Mouse (Mus musculus): Measurements from ENCODE around the gene Pld3. TPM values are rescaled to one million over a fixed set of nuclear protein-coding genes. Genes with fewer than 3 reads are reported as not detected.

The Pld3 gene
- total RNA-seq (2014; rRNA removed) (8.3 and 12.4 TPM in 2 replicates), polyA plus RNA-seq (2012; rRNA removed) (33.0 and 37.4 TPM in 2 replicates)

- H3K27ac ChIP-seq (replicated peaks; ENCODE audit: insufficient read depth, low read depth, low read length), result no peak within 1 kb of the TSS
- WGBS, result under 1% methylated on average over 41 of the region's 41 CpGs
These were observed at the start of gene Pld3, which contains the start of gene 2310022A10Rik for GRCm38 (mm10) chr7:27552931-27553513. TSS of gene Pld3 (minus strand) at chr7:27553218. TSS of gene 2310022A10Rik (plus strand) at chr7:27553233.

DNA sequence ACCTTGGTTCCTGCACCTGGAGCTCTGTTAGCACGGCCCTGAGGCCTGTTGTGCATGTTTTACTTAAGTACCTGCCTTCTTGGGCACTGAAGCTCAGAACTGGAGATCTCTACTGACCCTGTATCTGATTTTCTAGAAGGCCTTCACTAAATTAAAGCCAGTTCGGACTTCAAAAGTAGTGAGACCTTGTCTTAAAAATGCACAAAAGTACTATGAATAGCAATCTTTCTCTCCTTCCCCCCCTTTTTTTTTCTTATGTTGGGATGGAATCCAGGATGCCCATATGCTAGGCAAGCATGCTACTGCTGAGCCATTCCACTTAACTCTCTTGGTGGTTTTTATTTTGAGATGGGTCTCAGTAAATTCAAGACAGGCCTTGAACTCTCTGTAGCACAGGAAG, 49.1 kb upstream of the Pld3 start:
- peaks cover 64% of the 10 kb centered on the region for H3K79me2 ChIP-seq (ENCODE audit: control insufficient read depth, insufficient read depth, low read length)
- no peak overlapping the region for H3K9ac ChIP-seq (ENCODE audit: low read depth, low read length)
- no peak overlapping the region for H3K4me3 ChIP-seq (ENCODE audit: insufficient read depth, low read depth, low read length)
- no peaks in the 10 kb centered on the region for H3K27me3 ChIP-seq (ENCODE audit: control insufficient read depth, insufficient read depth, low read length)
- peaks cover 50% of the 10 kb centered on the region for H3K4me1 ChIP-seq (ENCODE audit: control insufficient read depth, insufficient read depth, low read length)
- H3K27ac ChIP-seq (replicated peaks; ENCODE audit: insufficient read depth, low read depth, low read length), result peak overlapping the region; percentile 73
- no peaks in the 10 kb centered on the region for H3K36me3 ChIP-seq (ENCODE audit: control insufficient read depth, insufficient read depth, low read length)
- no peak for DNase-seq (ENCODE audit: extremely low read depth, low read depth, low spot score)
- no peak for TF ChIP-seq CTCF (IDR thresholded peaks at IDR 0.05; ENCODE audit: low read depth, low read length)
- TF ChIP-seq POLR2A (IDR thresholded peaks at IDR 0.05; ENCODE audit: extremely low read depth, insufficient read depth, low read length), result no peak
- 84% methylated on average over 2 of the region's 2 CpGs for WGBS

More at GRCm38 (mm10) chr7:27552931-27553513, at the start of gene Pld3, which contains the start of gene 2310022A10Rik:
- H3K36me3 ChIP-seq (ENCODE audit: control insufficient read depth, insufficient read depth, low read length), result no peaks in the 10 kb centered on the region
- peaks cover 4% of the 10 kb centered on the region; the same call in 1 of the 2 replicates for H3K4me1 ChIP-seq (ENCODE audit: control insufficient read depth, insufficient read depth, low read length)
- no peaks in the 10 kb centered on the region for H3K27me3 ChIP-seq (ENCODE audit: control insufficient read depth, insufficient read depth, low read length)
- H3K79me2 ChIP-seq (ENCODE audit: control insufficient read depth, insufficient read depth, low read length), result peaks cover 5% of the 10 kb centered on the region; the same call in 1 of the 2 replicates
- peak within 1 kb of the TSS; percentile 71 for H3K9ac ChIP-seq (ENCODE audit: low read depth, low read length)
- peak within 1 kb of the TSS; percentile 64 for H3K4me3 ChIP-seq (ENCODE audit: insufficient read depth, low read depth, low read length)
- TF ChIP-seq CTCF (IDR thresholded peaks at IDR 0.05; ENCODE audit: low read depth, low read length) (no peak), POLR2A (IDR thresholded peaks at IDR 0.05; ENCODE audit: extremely low read depth, insufficient read depth, low read length) (peak; percentile 24; the same call in 1 of the 2 replicates)
- peak; percentile 93 for DNase-seq (ENCODE audit: extremely low read depth, low read depth, low spot score)

DNA sequence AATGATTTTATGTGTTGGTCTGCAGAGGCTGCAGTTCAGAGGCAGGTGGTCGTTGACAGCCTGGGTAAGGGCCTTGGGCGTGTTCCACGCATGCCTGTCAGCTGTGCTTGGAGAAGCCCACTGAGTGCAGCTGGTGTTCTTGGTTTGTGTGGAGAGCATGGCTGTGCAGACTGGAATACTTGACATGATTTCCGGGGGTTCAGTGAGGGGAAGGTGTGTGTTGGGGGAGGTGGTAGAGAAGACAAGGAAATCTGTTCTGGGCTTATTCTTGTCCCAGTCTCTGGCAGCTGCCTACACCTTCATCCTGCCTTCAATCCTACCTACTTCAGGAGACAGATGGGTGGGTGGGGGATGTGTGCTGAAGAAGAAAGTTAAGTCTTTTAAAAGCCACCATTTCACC, 48.6 kb upstream of the Pld3 start:
- H3K4me3 ChIP-seq (ENCODE audit: insufficient read depth, low read depth, low read length), result no peak overlapping the region
- no peak for TF ChIP-seq CTCF (IDR thresholded peaks at IDR 0.05; ENCODE audit: low read depth, low read length)
- no peak for TF ChIP-seq POLR2A (IDR thresholded peaks at IDR 0.05; ENCODE audit: extremely low read depth, insufficient read depth, low read length)
- H3K36me3 ChIP-seq (ENCODE audit: control insufficient read depth, insufficient read depth, low read length), result no peaks in the 10 kb centered on the region
- H3K9ac ChIP-seq (ENCODE audit: low read depth, low read length), result no peak overlapping the region
- H3K4me1 ChIP-seq (ENCODE audit: control insufficient read depth, insufficient read depth, low read length), result peaks cover 48% of the 10 kb centered on the region
- DNase-seq (ENCODE audit: extremely low read depth, low read depth, low spot score), result no peak
- no peaks in the 10 kb centered on the region for H3K27me3 ChIP-seq (ENCODE audit: control insufficient read depth, insufficient read depth, low read length)
- H3K27ac ChIP-seq (replicated peaks; ENCODE audit: insufficient read depth, low read depth, low read length), result no peak overlapping the region
- WGBS, result 85% methylated on average over 4 of the region's 4 CpGs
- peaks cover 66% of the 10 kb centered on the region for H3K79me2 ChIP-seq (ENCODE audit: control insufficient read depth, insufficient read depth, low read length)

DNA sequence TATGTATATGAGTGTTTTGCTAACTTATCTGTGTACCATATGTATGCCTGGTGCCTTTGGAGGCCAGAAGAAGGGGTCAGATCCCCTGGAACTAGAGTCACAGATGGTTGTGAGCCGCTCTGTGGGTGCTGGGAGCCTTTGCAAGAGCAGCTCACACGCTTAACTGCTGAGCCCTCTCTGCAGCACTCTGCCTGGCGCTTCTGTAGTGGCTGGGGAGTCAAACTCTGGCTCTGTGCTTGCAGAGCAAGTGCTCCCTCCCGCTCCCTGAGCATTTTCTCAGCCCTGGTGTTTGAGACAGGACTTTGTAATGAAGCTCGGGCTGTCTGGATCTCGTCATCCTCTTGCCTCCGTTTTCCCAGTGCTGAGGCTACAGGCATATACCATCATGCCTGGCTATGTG, 45.0 kb upstream of the Pld3 start:
- Histone ChIP-seq H3K79me2 (ENCODE audit: control insufficient read depth, insufficient read depth, low read length) (peaks cover 68% of the 10 kb centered on the region; the same call in 1 of the 2 replicates), H3K36me3 (ENCODE audit: control insufficient read depth, insufficient read depth, low read length) (no peaks in the 10 kb centered on the region), H3K27ac (replicated peaks; ENCODE audit: insufficient read depth, low read depth, low read length) (no peak overlapping the region), H3K4me3 (ENCODE audit: insufficient read depth, low read depth, low read length) (no peak overlapping the region), H3K27me3 (ENCODE audit: control insufficient read depth, insufficient read depth, low read length) (no peaks in the 10 kb centered on the region), H3K9ac (ENCODE audit: low read depth, low read length) (no peak overlapping the region), H3K4me1 (ENCODE audit: control insufficient read depth, insufficient read depth, low read length) (peaks cover 37% of the 10 kb centered on the region)
- 74% methylated on average over 7 of the region's 7 CpGs for WGBS
- TF ChIP-seq POLR2A (IDR thresholded peaks at IDR 0.05; ENCODE audit: extremely low read depth, insufficient read depth, low read length), result no peak
- no peak for TF ChIP-seq CTCF (IDR thresholded peaks at IDR 0.05; ENCODE audit: low read depth, low read length)
- no peak for DNase-seq (ENCODE audit: extremely low read depth, low read depth, low spot score)

- peak overlapping the region; percentile 31 for H3K9ac ChIP-seq (ENCODE audit: low read depth, low read length)
- H3K27me3 ChIP-seq (ENCODE audit: control insufficient read depth, insufficient read depth, low read length), result no peaks in the 10 kb centered on the region
- WGBS, result 67% methylated on average over 10 of the region's 10 CpGs
- peaks cover 68% of the 10 kb centered on the region; the same call in 1 of the 2 replicates for H3K79me2 ChIP-seq (ENCODE audit: control insufficient read depth, insufficient read depth, low read length)
- H3K27ac ChIP-seq (replicated peaks; ENCODE audit: insufficient read depth, low read depth, low read length), result 0 out of 2 replicates have a peak overlapping the region, but pooled peaks have one; percentile 4
- no peak for DNase-seq (ENCODE audit: extremely low read depth, low read depth, low spot score)
- no peak for TF ChIP-seq CTCF (IDR thresholded peaks at IDR 0.05; ENCODE audit: low read depth, low read length)
- TF ChIP-seq POLR2A (IDR thresholded peaks at IDR 0.05; ENCODE audit: extremely low read depth, insufficient read depth, low read length), result no peak
- H3K36me3 ChIP-seq (ENCODE audit: control insufficient read depth, insufficient read depth, low read length), result no peaks in the 10 kb centered on the region
- peaks cover 31% of the 10 kb centered on the region for H3K4me1 ChIP-seq (ENCODE audit: control insufficient read depth, insufficient read depth, low read length)
- no peak overlapping the region for H3K4me3 ChIP-seq (ENCODE audit: insufficient read depth, low read depth, low read length)
These were observed 43.8 kb upstream of the Pld3 start for GRCm38 (mm10) chr7:27596586-27597503.
